Mouse (Mus musculus) hindbrain, embryonic 15.5 days (tissue): Measurements from ENCODE around the gene Pmepa1. TPM values are rescaled to one million over a fixed set of nuclear protein-coding genes. Genes with fewer than 3 reads are reported as not detected.

ENCODE experiments used
- ATAC-seq: fragments of 200-750 bp; cut with Nextera tagmentation; 2 replicates; pipeline ENCODE4 v1.8.0; 2017; ENCODE audit warnings: low read depth, moderate number of reproducible peaks, moderate TSS enrichment; ENCODE audit not compliant: low FRiP score
- H3K27ac ChIP-seq: fragments of 300-500 bp; sonication (generic); replicated peaks from 2 replicates; pipeline ENCODE4 v1.5.1; 2015; ENCODE audit warnings: mild to moderate bottlenecking, inconsistent platforms
- H3K27me3 ChIP-seq: fragments of 300-500 bp; sonication (generic); 2 replicates; pipeline ENCODE4 v1.6.1; 2015; ENCODE audit warnings: control low read depth, inconsistent platforms
- H3K36me3 ChIP-seq: fragments of 300-500 bp; sonication (generic); 2 replicates; pipeline ENCODE4 v1.6.1; 2015; ENCODE audit warnings: control low read depth, inconsistent platforms
- H3K4me1 ChIP-seq: fragments of 300-500 bp; sonication (generic); replicated peaks from 2 replicates; pipeline ENCODE4 v1.6.1; 2015; ENCODE audit warnings: control low read depth, inconsistent platforms
- H3K4me2 ChIP-seq: fragments of 300-500 bp; sonication (generic); 2 replicates; pipeline ENCODE4 v1.6.1; 2015; ENCODE audit warnings: moderate library complexity, mild to moderate bottlenecking, inconsistent platforms
- H3K4me3 ChIP-seq: fragments of 300-500 bp; sonication (generic); 2 replicates; pipeline ENCODE4 v1.5.1; 2015; ENCODE audit warnings: mild to moderate bottlenecking, inconsistent platforms
- H3K9ac ChIP-seq: fragments of 300-500 bp; sonication (generic); 2 replicates; pipeline ENCODE4 v1.6.1; 2015; ENCODE audit warnings: inconsistent platforms
- H3K9me3 ChIP-seq: fragments of 300-500 bp; sonication (generic); 2 replicates; pipeline ENCODE4 v1.6.1; 2016; ENCODE audit warnings: control low read depth, inconsistent platforms
- WGBS: fragments of 180-500 bp; shearing (Covaris S2); methylation state at CpG from one replicate; pipeline ENCODE4 v1.1.7; 2015; 5-methylcytosine and 5-hydroxymethylcytosine counted together
- polyA plus RNA-seq: library from polyadenylated mRNA; unstranded; fragments of >200 nt; fragmentation: Nextera tagmentation; extraction: Ambion mirVana; gene quantifications from 2 replicates; pipeline ENCODE4 v1.2.1, GENCODE M21; 2015

Gene Pmepa1
- polyA plus RNA-seq, 1 experiment from 2014 or later = 5.0 TPM

GRCm38 (mm10) chr2:173274428-173275342 lies 1.6 kb downstream of the Pmepa1 start:
- no peak; the same call in 1 of the 2 replicates for ATAC-seq
- Histone ChIP-seq H3K27ac (0 out of 2 replicates have a peak overlapping the region, but pooled peaks have one; percentile 83), H3K4me1 (peaks cover 64% of the 10 kb centered on the region)

GRCm38 (mm10) chr2:173273885-173274284 lies 2.4 kb downstream of the Pmepa1 start:
- H3K27me3 ChIP-seq = no peaks in the 10 kb centered on the region
- ATAC-seq = no peak
- H3K9ac ChIP-seq = no peak overlapping the region
- 51% methylated on average over 4 of the region's 4 CpGs for WGBS
- no peak overlapping the region for H3K27ac ChIP-seq
- no peaks in the 10 kb centered on the region for H3K36me3 ChIP-seq
- H3K9me3 ChIP-seq = no peaks in the 10 kb centered on the region
- H3K4me3 ChIP-seq = peak overlapping the region; percentile 94
- H3K4me1 ChIP-seq = peaks cover 71% of the 10 kb centered on the region
- H3K4me2 ChIP-seq = peak overlapping the region; percentile 77

More at GRCm38 (mm10) chr2:173274428-173275342, 1.6 kb downstream of the Pmepa1 start:
- Histone ChIP-seq H3K4me2 (peak overlapping the region; percentile 77), H3K4me3 (peak overlapping the region; percentile 94), H3K9me3 (no peaks in the 10 kb centered on the region), H3K27me3 (no peaks in the 10 kb centered on the region), H3K9ac (peak overlapping the region; percentile 95), H3K36me3 (no peaks in the 10 kb centered on the region)
- WGBS = 11% methylated on average over 15 of the region's 15 CpGs

GRCm38 (mm10) chr2:173272354-173272900 lies 3.9 kb downstream of the Pmepa1 start:
- Histone ChIP-seq H3K36me3 (no peaks in the 10 kb centered on the region), H3K4me3 (no peak overlapping the region), H3K27ac (no peak overlapping the region), H3K4me2 (peak overlapping the region; percentile 9), H3K4me1 (peaks cover 85% of the 10 kb centered on the region), H3K27me3 (no peaks in the 10 kb centered on the region), H3K9ac (no peak overlapping the region), H3K9me3 (no peaks in the 10 kb centered on the region)
- no peak for ATAC-seq
- WGBS = 68% methylated on average over 11 of the region's 11 CpGs

- Histone ChIP-seq H3K9me3 (no peaks in the 10 kb centered on the region), H3K4me3 (no peak overlapping the region), H3K9ac (no peak overlapping the region), H3K36me3 (no peaks in the 10 kb centered on the region), H3K4me2 (no peak overlapping the region), H3K27me3 (no peaks in the 10 kb centered on the region), H3K4me1 (peaks cover 85% of the 10 kb centered on the region), H3K27ac (no peak overlapping the region)
- 71% methylated on average over 9 of the region's 9 CpGs for WGBS
- no peak for ATAC-seq
Measured at GRCm38 (mm10) chr2:173271541-173271940, 4.8 kb downstream of the Pmepa1 start.

GRCm38 (mm10) chr2:173270601-173271248 lies 5.6 kb downstream of the Pmepa1 start:
- H3K4me2 ChIP-seq = no peak overlapping the region
- no peak overlapping the region for H3K27ac ChIP-seq
- 64% methylated on average over 11 of the region's 11 CpGs for WGBS
- H3K36me3 ChIP-seq = no peaks in the 10 kb centered on the region
- ATAC-seq = no peak
- H3K9me3 ChIP-seq = no peaks in the 10 kb centered on the region
- no peaks in the 10 kb centered on the region for H3K27me3 ChIP-seq
- H3K4me3 ChIP-seq = no peak overlapping the region
- H3K9ac ChIP-seq = no peak overlapping the region
- peaks cover 93% of the 10 kb centered on the region for H3K4me1 ChIP-seq

- Histone ChIP-seq H3K4me3 (no peak overlapping the region), H3K27ac (no peak overlapping the region), H3K4me2 (no peak overlapping the region), H3K9me3 (no peaks in the 10 kb centered on the region), H3K9ac (no peak overlapping the region), H3K27me3 (no peaks in the 10 kb centered on the region), H3K4me1 (peaks cover 98% of the 10 kb centered on the region), H3K36me3 (no peaks in the 10 kb centered on the region)
- ATAC-seq = no peak
- 57% methylated on average over 9 of the region's 9 CpGs for WGBS
Measured at GRCm38 (mm10) chr2:173270196-173270595, 6.1 kb downstream of the Pmepa1 start.

GRCm38 (mm10) chr2:173267562-173267961 lies 8.8 kb downstream of the Pmepa1 start:
- peaks cover 89% of the 10 kb centered on the region for H3K4me1 ChIP-seq
- H3K4me3 ChIP-seq = no peak overlapping the region

GRCm38 (mm10) chr2:173266349-173267112 lies 9.8 kb downstream of the Pmepa1 start:
- Histone ChIP-seq H3K27me3 (no peaks in the 10 kb centered on the region), H3K9me3 (no peaks in the 10 kb centered on the region), H3K36me3 (no peaks in the 10 kb centered on the region), H3K9ac (no peak overlapping the region), H3K4me3 (no peak overlapping the region), H3K4me2 (no peak overlapping the region), H3K27ac (no peak overlapping the region), H3K4me1 (peaks cover 88% of the 10 kb centered on the region)
- 61% methylated on average over 25 of the region's 25 CpGs for WGBS
- no peak for ATAC-seq

More at GRCm38 (mm10) chr2:173267562-173267961, 8.8 kb downstream of the Pmepa1 start:
- ATAC-seq = no peak
- WGBS = 76% methylated on average over 3 of the region's 3 CpGs
- Histone ChIP-seq H3K27me3 (no peaks in the 10 kb centered on the region), H3K36me3 (no peaks in the 10 kb centered on the region), H3K27ac (no peak overlapping the region), H3K9me3 (no peaks in the 10 kb centered on the region), H3K9ac (no peak overlapping the region), H3K4me2 (no peak overlapping the region)

GRCm38 (mm10) chr2:173265468-173266265 lies 10.7 kb downstream of the Pmepa1 start:
- peaks cover 88% of the 10 kb centered on the region for H3K4me1 ChIP-seq
- H3K36me3 ChIP-seq = no peaks in the 10 kb centered on the region
- no peak overlapping the region for H3K9ac ChIP-seq
- H3K9me3 ChIP-seq = no peaks in the 10 kb centered on the region
- no peak overlapping the region for H3K4me3 ChIP-seq
- H3K4me2 ChIP-seq = no peak overlapping the region
- no peak for ATAC-seq
- no peaks in the 10 kb centered on the region for H3K27me3 ChIP-seq
- no peak overlapping the region for H3K27ac ChIP-seq
- WGBS = 80% methylated on average over 22 of the region's 22 CpGs

- H3K9me3 ChIP-seq = no peaks in the 10 kb centered on the region
- peak; percentile 58 for ATAC-seq
- H3K9ac ChIP-seq = no peak overlapping the region
- peaks cover 88% of the 10 kb centered on the region for H3K4me1 ChIP-seq
- H3K4me2 ChIP-seq = no peak overlapping the region
- no peak overlapping the region for H3K27ac ChIP-seq
- no peaks in the 10 kb centered on the region for H3K36me3 ChIP-seq
- H3K4me3 ChIP-seq = no peak overlapping the region
- no peaks in the 10 kb centered on the region for H3K27me3 ChIP-seq
- WGBS = 27% methylated on average over 13 of the region's 13 CpGs
Measured at GRCm38 (mm10) chr2:173264467-173265128, 11.7 kb downstream of the Pmepa1 start.
